ENCODE assay signal across 12 mouse cellular contexts in the genomic region with DNA sequence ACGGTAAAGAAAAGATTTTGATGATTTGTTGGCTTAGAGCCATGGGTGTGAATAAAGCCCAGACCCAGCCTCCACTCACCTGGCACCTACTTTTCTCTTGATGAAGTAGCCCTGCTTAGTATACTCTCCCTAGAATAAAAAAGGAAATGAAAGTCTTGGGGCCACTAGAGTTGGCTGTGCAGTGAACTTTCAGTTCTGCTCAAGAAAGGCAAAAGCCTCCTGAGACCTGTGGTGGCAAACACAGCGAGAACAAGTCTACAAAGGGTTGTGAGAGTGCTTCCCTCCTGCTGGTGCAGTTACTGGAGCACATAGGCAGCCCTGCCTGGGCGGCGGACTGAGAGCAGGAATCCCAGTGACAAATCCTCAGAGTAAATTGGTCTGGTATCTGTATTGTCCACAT. TPM values are rescaled to one million over a fixed set of nuclear protein-coding genes. Genes with fewer than 3 reads are reported as not detected.
DNase-seq lines count a peak whose midpoint lies in the region; ATAC-seq lines count a peak whose summit lies in the region.
"Had no signal": no experiment of that assay in that cellular context is flagged by ENCODE, and none has a peak within 500 bp of the region (broad histone marks: within the 10 kb centered on the region; RNA-seq: fewer than 3 reads in every experiment).

No protein-coding gene starts in this region.

- DNase-seq in adrenal gland, postnatal 14 days: peak; percentile 11
- no peak for DNase-seq in adrenal gland, postnatal 10 days
- peak; percentile 47 for DNase-seq in lung, postnatal 25 days (ENCODE audit: low spot score)
- no peak for DNase-seq in lung, postnatal 4 days
- no peak for DNase-seq in adipocyte (ENCODE audit: low spot score)
- no peak for DNase-seq in retina, embryonic 14.5 days (ENCODE audit: low spot score)
- DNase-seq in cerebellum, adult 18-20 months: no peak
- DNase-seq: cerebellum, adult 11-12 months; lung, adult 2 months had no signal

- ATAC-seq in neutrophil, adult 5-6 weeks (ENCODE audit: extremely low read depth, insufficient number of reproducible peaks, low FRiP score, poor library complexity, severe bottlenecking): peak; percentile 90
- ATAC-seq: forebrain, embryonic 14.5 days; Patski had no signal

RNA-seq across cellular contexts. Expression of gene Nup160, which starts 27.1 kb away (rescaled TPM):
- total RNA-seq in adrenal gland, postnatal 14 days (2021): 26.1 and 28.5 TPM in 2 replicates
- 10 to 100 TPM; 17.7 to 25.7 TPM for total RNA-seq in adrenal gland, postnatal 10 days (2021)
- 31.3 and 49.2 TPM in 2 replicates for total RNA-seq in neutrophil, adult 5-6 weeks (2017)

Comparison
In these comparisons a context has a peak if more than half of its experiments do, and no peak if none do; other contexts are left out.
1. DNase-seq: peak in adrenal gland, postnatal 14 days (single experiment) and lung, postnatal 25 days (single experiment); none in adrenal gland, postnatal 10 days (single experiment), lung, postnatal 4 days (0 of 2), adipocyte (single experiment), retina, embryonic 14.5 days (single experiment) and cerebellum, adult 18-20 months (0 of 2).